Mouse (Mus musculus) retina, embryonic 14.5 days (tissue): Measurements from ENCODE around the gene Cyp2c38.
"Not testable (repeated sequence)": the region's sequence is repeated elsewhere in the genome, so short reads cannot be mapped to it uniquely, and the experiment has no call there.

Experiments
- DNase-seq: peaks from one replicate; pipeline ENCODE4 v3.0.0-alpha.2; 2015; ENCODE audit warnings: low spot score

Gene Cyp2c38

GRCm38 (mm10) chr19:39462941-39463340, at the start of gene Cyp2c38:
Gene Cyp2c38 (minus strand): TSS chr19:39463075.
- DNase-seq = no peak

GRCm38 (mm10) chr19:39510534-39510933, 47.7 kb upstream of the Cyp2c38 start, which contains the start of gene Cyp2c39:
Gene Cyp2c39 (plus strand): TSS chr19:39510862.
- peak; percentile 49 for DNase-seq

GRCm38 (mm10) chr19:39509533-39509932, 46.7 kb upstream of the Cyp2c38 start:
- DNase-seq = no peak

GRCm38 (mm10) chr19:39506341-39506740, 43.5 kb upstream of the Cyp2c38 start:
- DNase-seq = no peak

- not testable (repeated sequence) for DNase-seq
These were observed 21.1 kb upstream of the Cyp2c38 start for GRCm38 (mm10) chr19:39483961-39484360.

- no peak for DNase-seq
These were observed 1.0 kb upstream of the Cyp2c38 start for GRCm38 (mm10) chr19:39463923-39464322.
